Mouse (Mus musculus) CH12.LX (cell line): ENCODE results near the gene Taok1.

Experiments used
- CTCF ChIP-seq, 2 experiments: IDR thresholded peaks in 1 of 2; conservative IDR thresholded peaks in 1 of 2; 2 replicates each; pipeline ENCODE4 v1.5.1; 2011 to 2012; ENCODE audit warnings: low read depth in 2 of 2, low read length in 2 of 2, improper control_type of control experiment in 1 of 2, inconsistent platforms in 1 of 2, mild to moderate bottlenecking in 1 of 2, moderate library complexity in 1 of 2
- MAZ ChIP-seq: IDR thresholded peaks from 2 replicates; pipeline ENCODE4 v1.6.1; 2012; ENCODE audit warnings: low read depth, mild to moderate bottlenecking, inconsistent platforms, low read length, improper control_type of control experiment, moderate library complexity
- POLR2A ChIP-seq: IDR thresholded peaks from 2 replicates; pipeline ENCODE4 v1.6.1; 2011; ENCODE audit warnings: low read depth, mild to moderate bottlenecking, improper control_type of control experiment, low read length
- TBP ChIP-seq: conservative IDR thresholded peaks from 2 replicates; pipeline ENCODE4 v1.6.1; 2011; ENCODE audit warnings: low read depth, low read length, improper control_type of control experiment
- ZMIZ1 ChIP-seq: IDR thresholded peaks from 2 replicates; pipeline ENCODE4 v1.6.1; 2012; ENCODE audit warnings: low read depth, mild to moderate bottlenecking, inconsistent platforms, low read length, improper control_type of control experiment

GRCm38 (mm10) chr11:77514281-77514831 lies 93.3 kb downstream of the Taok1 start:
- TF ChIP-seq CTCF (conservative IDR thresholded peaks at IDR 0.05 in 1 of 2, IDR thresholded peaks at IDR 0.05 in 1 of 2; ENCODE audit: low read depth in 2 of 2, low read length in 2 of 2) (no peak), MAZ (no peak), POLR2A (no peak), TBP (no peak), ZMIZ1 (no peak)
